Mouse (Mus musculus) thymus, adult 2 months (tissue): ENCODE results near the gene Spop.

ENCODE experiments used
- CTCF ChIP-seq: fragments of 200-500 bp; IDR thresholded peaks from 2 replicates; pipeline ENCODE4 v1.5.1; 2012; ENCODE audit warnings: mild to moderate bottlenecking, control low read depth, low read length, moderate library complexity, borderline replicate concordance; ENCODE audit not compliant: control insufficient read depth, poor library complexity, insufficient read depth; ENCODE audit errors: extremely low read depth
- POLR2A ChIP-seq: fragments of 200-500 bp; IDR thresholded peaks from 2 replicates; pipeline ENCODE4 v1.6.1; 2012; ENCODE audit warnings: mild to moderate bottlenecking, low read length, control low read depth, moderate library complexity; ENCODE audit not compliant: control insufficient read depth, poor library complexity, insufficient read depth; ENCODE audit errors: extremely low read depth

GRCm38 (mm10) chr11:95472942-95473341, 59.1 kb downstream of the Spop start:
- TF ChIP-seq POLR2A (no peak), CTCF (no peak)
